Mouse (Mus musculus) adrenal gland, postnatal 36 days (tissue): ENCODE data around the gene Gm21828. TPM values are rescaled to one million over a fixed set of nuclear protein-coding genes. Genes with fewer than 3 reads are reported as not detected.
"Not testable (repeated sequence)": the region's sequence is repeated elsewhere in the genome, so short reads cannot be mapped to it uniquely, and the experiment has no call there.

Experiments used
- DNase-seq, 2 experiments: peaks; one replicate each; pipeline ENCODE4 v3.0.0; 2021; ENCODE audit warnings: mixed read lengths in 1 of 2
- long read RNA-seq, 2 experiments: library from polyadenylated mRNA; stranded (forward); transcript quantifications; one replicate each; pipeline ENCODE4 v2.0.0; 2021; ENCODE audit warnings: borderline sequencing depth in 2 of 2
- total RNA-seq, 2 experiments: library from RNA; stranded (reverse); gene quantifications; 2 replicates each; pipeline ENCODE4 v1.2.3; 2021

Gene Gm21828
- not detected for total RNA-seq
- long read RNA-seq, experiment 1: 0 reads
- long read RNA-seq, experiment 2: 0 reads

DNA sequence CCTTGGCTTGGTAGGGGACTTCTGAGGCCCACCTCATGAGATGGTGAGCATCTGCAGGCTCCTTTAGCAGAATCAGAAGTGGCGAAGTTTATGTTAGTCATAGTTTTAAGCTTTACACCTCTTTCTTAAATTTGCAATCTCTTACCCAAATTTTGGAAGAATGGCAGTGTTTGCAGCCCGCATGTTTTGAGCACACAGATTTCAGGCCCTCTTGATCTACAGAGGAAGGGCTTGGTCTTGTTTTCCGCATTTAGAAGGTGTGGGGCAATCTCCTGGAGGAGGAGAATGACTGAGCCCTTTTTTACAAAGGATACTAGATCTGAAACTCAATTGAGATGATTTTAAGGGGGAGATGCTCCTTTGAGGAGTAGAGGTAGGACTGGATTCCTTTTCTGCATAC is at the start of gene Gm21828:
TSS of gene Gm21828 (minus strand) at position 101 of the 400 bp plus-strand sequence.
- not testable (repeated sequence) for DNase-seq

DNA sequence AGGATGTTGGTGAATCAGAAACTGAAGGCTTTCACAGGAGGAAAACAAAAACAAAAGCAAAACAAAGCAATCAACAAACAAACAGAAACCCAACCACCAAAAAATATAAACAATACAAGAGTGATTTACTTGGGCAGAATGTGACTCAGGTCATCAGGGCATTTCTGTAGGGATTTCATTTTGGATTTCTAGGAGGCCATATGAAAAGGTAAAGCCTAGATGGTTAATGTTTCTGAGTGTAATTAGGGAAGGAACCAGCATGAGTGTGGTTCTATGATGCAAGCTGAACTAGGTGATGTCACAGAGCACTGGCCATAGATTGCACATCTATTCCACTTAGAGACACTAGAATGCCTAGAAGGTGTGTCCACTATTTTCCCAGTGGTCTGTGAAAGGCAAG is 28.4 kb upstream of the Gm21828 start, which contains the start of the genes Gm21440 and Gm21454:
TSS of gene Gm21440 (plus strand) at position 301 of the 400 bp plus-strand sequence.
TSS of gene Gm21454 (plus strand) at position 352 of the 400 bp plus-strand sequence.
- DNase-seq: not testable (repeated sequence)

Other genes with a start within 250 kb of the Gm21828 start
- not detected for gene Gm20807, start 181.0 kb downstream of the Gm21828 start, total RNA-seq
- gene Gm21891, start 90.4 kb downstream of the Gm21828 start, total RNA-seq: not detected
- not detected for gene Gm21425, start 62.0 kb downstream of the Gm21828 start, total RNA-seq
- gene Gm21440, start 28.5 kb upstream of the Gm21828 start, total RNA-seq: not detected
- gene Gm21454, start 28.5 kb upstream of the Gm21828 start, total RNA-seq: not detected
- not detected for gene Gm21725, start 125.1 kb upstream of the Gm21828 start, total RNA-seq
- not detected for gene Gm21866, start 241.7 kb upstream of the Gm21828 start, total RNA-seq